Mouse (Mus musculus) Patski (cell line): Measurements from ENCODE around the gene Pycr1. TPM values are rescaled to one million over a fixed set of nuclear protein-coding genes. Genes with fewer than 3 reads are reported as not detected.
A peak's percentile ranks its signal among the peaks of the same experiment; 100 is the strongest.

Experiments
- ATAC-seq: fragments of 100-300 bp; one replicate; pipeline ENCODE4 v1.8.0; 2021
- CTCF ChIA-PET: fragments of 350-600 bp; sonication (Branson Sonifier 250); formaldehyde crosslinking; loops from one replicate; lab custom pipeline; 2022; ENCODE audit warnings: inconsistent platforms; lab: Charles Lee
- POLR2A ChIA-PET: fragments of 350-600 bp; sonication (Branson Sonifier 250); formaldehyde crosslinking; loops from one replicate; lab custom pipeline; 2022; ENCODE audit warnings: antibody characterized with exemption, inconsistent platforms; lab: Charles Lee
- DNase-seq: peaks from one replicate; pipeline ENCODE4 v3.0.0-alpha.2; 2011; ENCODE audit warnings: low read depth, low spot score
- H3K27me3 ChIP-seq: fragments of 371-371 bp; one replicate; pipeline ENCODE4 v1.5.1; 2021
- CTCF ChIP-seq: fragments of 100-300 bp; IDR thresholded peaks from one replicate; pipeline ENCODE4 v1.5.1; 2021
- in situ Hi-C: fragments of 300-500 bp; cut with MboI; formaldehyde crosslinking; loops from 3 replicates; pipeline ENCODE4 v1.11.1; 2018; ENCODE audit warnings: low pct_unique_long_range_greater_than_20kb, mixed read lengths
- polyA plus RNA-seq: library from polyadenylated mRNA; unstranded; gene quantifications from one replicate; pipeline ENCODE4 v1.2.3, GENCODE M21; 2021

The Pycr1 gene
- polyA plus RNA-seq, 1 experiment from 2014 or later: 6.7 TPM

GRCm38 (mm10) chr11:120618619-120619535, 24.7 kb downstream of the Pycr1 start:
- DNase-seq: no peak
- ChIA-PET POLR2A (interaction anchor here (0.6 kb wide), 2 partner anchors 66 to 151 kb away, joined by 3 to 4 read pairs; no protein-coding TSS in a partner anchor), CTCF (no interaction called here)
- ATAC-seq: no peak
- no peaks in the 10 kb centered on the region for H3K27me3 ChIP-seq
- TF ChIP-seq CTCF: no peak
- in situ Hi-C loops: no loop called here

GRCm38 (mm10) chr11:120617519-120618112, 26.0 kb downstream of the Pycr1 start, which contains the start of gene Pcyt2:
TSS of gene Pcyt2 (minus strand) at chr11:120617936.
- no peak for DNase-seq
- ChIA-PET CTCF (interaction anchor here (1.5 kb wide), 1 partner anchor 35 kb away, joined by 3 read pairs; no protein-coding TSS in a partner anchor), POLR2A (interaction anchor here (0.8 kb wide), 1 partner anchor 35 kb away, joined by 3 read pairs; no protein-coding TSS in a partner anchor)
- in situ Hi-C loops: no loop called here
- ATAC-seq: peak; percentile 78
- H3K27me3 ChIP-seq: no peaks in the 10 kb centered on the region
- TF ChIP-seq CTCF: no peak

GRCm38 (mm10) chr11:120616617-120617294, 26.8 kb downstream of the Pycr1 start:
- ChIA-PET CTCF (interaction anchor here (1.2 to 1.5 kb wide), 3 partner anchors 14 to 159 kb away, joined by 3 to 5 read pairs (median 4); no protein-coding TSS in a partner anchor), POLR2A (interaction anchor here (0.8 to 1.5 kb wide), 5 partner anchors 16 to 179 kb away, joined by 3 read pairs; partner anchors contain the start of gene Mafg)
- ATAC-seq (no peak), DNase-seq (no peak)
- no peaks in the 10 kb centered on the region for H3K27me3 ChIP-seq
- in situ Hi-C loops: no loop called here
- no peak for TF ChIP-seq CTCF

- no peak for TF ChIP-seq CTCF
- DNase-seq (no peak), ATAC-seq (no peak)
- ChIA-PET POLR2A (interaction anchor here (0.6 to 1.5 kb wide), 4 partner anchors 17 to 180 kb away, joined by 3 read pairs; partner anchors contain the start of gene Mafg), CTCF (interaction anchor here (1.2 to 1.3 kb wide), 2 partner anchors 15 to 161 kb away, joined by 4 to 5 read pairs; no protein-coding TSS in a partner anchor)
- no peaks in the 10 kb centered on the region for H3K27me3 ChIP-seq
- in situ Hi-C loops: no loop called here
Measured at GRCm38 (mm10) chr11:120615606-120616203, 27.9 kb downstream of the Pycr1 start.

- no peak for TF ChIP-seq CTCF
- H3K27me3 ChIP-seq: no peaks in the 10 kb centered on the region
- CTCF ChIA-PET: interaction anchor here (1.3 kb wide), 1 partner anchor 15 kb away, joined by 4 read pairs; no protein-coding TSS in a partner anchor
- no peak for ATAC-seq
- DNase-seq: no peak
- in situ Hi-C loops: no loop called here
- POLR2A ChIA-PET: interaction anchor here (1.5 kb wide), 1 partner anchor 35 kb away, joined by 3 read pairs; no protein-coding TSS in a partner anchor
Measured at GRCm38 (mm10) chr11:120615167-120615566, 28.4 kb downstream of the Pycr1 start.

GRCm38 (mm10) chr11:120613976-120614375, 29.6 kb downstream of the Pycr1 start:
- no peak for TF ChIP-seq CTCF
- in situ Hi-C loops: no loop called here
- POLR2A ChIA-PET: interaction anchor here (0.7 kb wide), 1 partner anchor 17 kb away, joined by 3 read pairs; no protein-coding TSS in a partner anchor
- ATAC-seq (no peak), DNase-seq (no peak)
- no peaks in the 10 kb centered on the region for H3K27me3 ChIP-seq
- CTCF ChIA-PET: interaction anchor here (1.1 kb wide), 1 partner anchor 32 kb away, joined by 3 read pairs; no protein-coding TSS in a partner anchor

GRCm38 (mm10) chr11:120613481-120613972, 30.0 kb downstream of the Pycr1 start:
- ChIA-PET CTCF (interaction anchor here (1.1 kb wide), 1 partner anchor 31 kb away, joined by 3 read pairs; no protein-coding TSS in a partner anchor), POLR2A (no interaction called here)
- DNase-seq (no peak), ATAC-seq (no peak)
- in situ Hi-C loops: no loop called here
- H3K27me3 ChIP-seq: no peaks in the 10 kb centered on the region
- no peak for TF ChIP-seq CTCF

- in situ Hi-C loops: no loop called here
- no peak for ATAC-seq
- no peak for DNase-seq
- POLR2A ChIA-PET: no interaction called here
- H3K27me3 ChIP-seq: no peaks in the 10 kb centered on the region
- no peak for TF ChIP-seq CTCF
- CTCF ChIA-PET: interaction anchor here (2.0 kb wide), 1 partner anchor 124 kb away, joined by 6 read pairs; no protein-coding TSS in a partner anchor
Measured at GRCm38 (mm10) chr11:120612763-120613162, 30.8 kb downstream of the Pycr1 start.

- POLR2A ChIA-PET: no interaction called here
- DNase-seq (no peak), ATAC-seq (no peak)
- TF ChIP-seq CTCF: no peak
- CTCF ChIA-PET: interaction anchor here (2.0 kb wide), 1 partner anchor 121 kb away, joined by 6 read pairs; no protein-coding TSS in a partner anchor
- in situ Hi-C loops: no loop called here
- no peaks in the 10 kb centered on the region for H3K27me3 ChIP-seq
Measured at GRCm38 (mm10) chr11:120610477-120611046, 33.0 kb downstream of the Pycr1 start.
